Mouse (Mus musculus) liver, postnatal 0 days (tissue): Measurements from ENCODE around the gene Astn2. TPM values are rescaled to one million over a fixed set of nuclear protein-coding genes. Genes with fewer than 3 reads are reported as not detected.

Experiments
- ATAC-seq: fragments of 200-750 bp; cut with Nextera tagmentation; 2 replicates; pipeline ENCODE4 v1.8.0; 2017; ENCODE audit warnings: mild to moderate bottlenecking, moderate library complexity
- DNase-seq: peaks from one replicate; pipeline ENCODE4 v3.0.0-alpha.2; 2016
- H3K27ac ChIP-seq: fragments of 300-500 bp; sonication (generic); 2 replicates; pipeline ENCODE4 v1.5.1; 2014; ENCODE audit warnings: antibody characterized with exemption, moderate library complexity, mild to moderate bottlenecking, low read depth
- H3K27me3 ChIP-seq: fragments of 300-500 bp; sonication (generic); 2 replicates; pipeline ENCODE4 v1.6.1; 2014; ENCODE audit warnings: low read length, control low read depth, mixed read lengths; ENCODE audit not compliant: insufficient read depth
- H3K36me3 ChIP-seq: fragments of 300-500 bp; sonication (generic); replicated peaks from 2 replicates; pipeline ENCODE4 v1.6.1; 2014; ENCODE audit warnings: mild to moderate bottlenecking, control low read depth, low read length, moderate library complexity, mixed read lengths; ENCODE audit not compliant: insufficient read depth
- H3K4me1 ChIP-seq: fragments of 300-500 bp; sonication (generic); 2 replicates; pipeline ENCODE4 v1.6.1; 2014; ENCODE audit warnings: antibody characterized with exemption, mild to moderate bottlenecking, control low read depth; ENCODE audit not compliant: insufficient read depth
- H3K4me2 ChIP-seq: fragments of 300-500 bp; sonication (generic); 2 replicates; pipeline ENCODE4 v1.6.1; 2014; ENCODE audit warnings: low read depth, mild to moderate bottlenecking, low read length, moderate library complexity, mixed read lengths
- H3K4me3 ChIP-seq: fragments of 300-500 bp; sonication (generic); 2 replicates; pipeline ENCODE4 v1.5.1; 2014; ENCODE audit warnings: low read depth, low read length
- H3K9ac ChIP-seq: fragments of 300-500 bp; sonication (generic); replicated peaks from 2 replicates; pipeline ENCODE4 v1.6.1; 2014; ENCODE audit warnings: mild to moderate bottlenecking, moderate library complexity
- H3K9me3 ChIP-seq: fragments of 300-500 bp; sonication (generic); 2 replicates; pipeline ENCODE4 v1.6.1; 2016; ENCODE audit warnings: mild to moderate bottlenecking, control low read depth, low read length, mixed read lengths
- CTCF ChIP-seq: sonication (generic); IDR thresholded peaks from 2 replicates; pipeline ENCODE4 v1.5.1; 2016; ENCODE audit warnings: antibody characterized with exemption, low read depth
- EP300 ChIP-seq: IDR thresholded peaks from 2 replicates; pipeline ENCODE4 v1.6.1; 2016; ENCODE audit warnings: antibody characterized with exemption, low read depth, mild to moderate bottlenecking
- WGBS: fragments of 180-500 bp; shearing (Covaris S2); extraction: QIAGEN DNeasy Blood & Tissue Kit; methylation state at CpG from one replicate; pipeline ENCODE4 v1.1.7; 2014; ENCODE audit not compliant: insufficient replicate concordance; 5-methylcytosine and 5-hydroxymethylcytosine counted together
- polyA plus RNA-seq: library from polyadenylated mRNA; unstranded; fragments of >200 nt; fragmentation: Nextera tagmentation; extraction: Ambion mirVana; gene quantifications from 2 replicates; pipeline ENCODE4 v1.2.1, GENCODE M21; 2015

Astn2 gene
- polyA plus RNA-seq, 1 experiment from 2014 or later, result 0.02 TPM

DNA sequence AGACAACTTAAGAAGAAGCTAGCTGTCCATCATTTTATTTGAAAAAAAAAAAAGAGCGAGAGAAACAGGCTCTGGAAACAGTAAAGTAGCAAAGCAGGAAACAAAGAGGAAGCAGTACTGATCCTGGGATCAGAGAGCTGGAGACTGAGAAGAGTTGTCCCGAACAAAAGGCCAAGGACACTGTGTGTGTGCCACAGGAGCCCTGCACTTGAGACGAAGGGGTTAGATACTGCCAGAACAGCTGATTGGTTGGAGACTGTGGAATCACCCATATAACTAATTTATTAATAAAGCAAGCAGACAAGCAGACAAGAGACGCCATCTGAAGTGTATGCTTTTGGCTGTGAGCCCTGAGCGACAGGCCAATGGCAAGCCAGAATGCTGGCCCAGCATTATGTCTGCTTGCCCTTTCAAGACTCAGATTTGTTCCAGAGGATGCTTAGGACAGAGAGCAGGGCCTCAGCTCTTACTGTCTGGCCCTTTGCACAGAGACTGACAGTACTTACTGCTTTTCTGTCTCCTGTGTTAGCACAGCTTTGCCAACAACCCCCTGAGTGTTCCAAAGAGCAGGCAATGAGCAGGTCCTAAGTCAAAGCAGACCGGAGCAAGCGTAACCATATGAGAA is 101.6 kb downstream of the Astn2 start:
- TF ChIP-seq EP300 (no peak), CTCF (no peak)
- H3K9me3 ChIP-seq, result no peaks in the 10 kb centered on the region
- H3K4me3 ChIP-seq, result no peak overlapping the region
- no peaks in the 10 kb centered on the region for H3K27me3 ChIP-seq
- H3K4me1 ChIP-seq, result no peaks in the 10 kb centered on the region
- H3K27ac ChIP-seq, result no peak overlapping the region
- 64% methylated on average over 7 of the region's 7 CpGs for WGBS
- H3K36me3 ChIP-seq, result no peaks in the 10 kb centered on the region
- H3K9ac ChIP-seq, result no peak overlapping the region
- no peak for DNase-seq
- no peak for ATAC-seq
- H3K4me2 ChIP-seq, result no peak overlapping the region

DNA sequence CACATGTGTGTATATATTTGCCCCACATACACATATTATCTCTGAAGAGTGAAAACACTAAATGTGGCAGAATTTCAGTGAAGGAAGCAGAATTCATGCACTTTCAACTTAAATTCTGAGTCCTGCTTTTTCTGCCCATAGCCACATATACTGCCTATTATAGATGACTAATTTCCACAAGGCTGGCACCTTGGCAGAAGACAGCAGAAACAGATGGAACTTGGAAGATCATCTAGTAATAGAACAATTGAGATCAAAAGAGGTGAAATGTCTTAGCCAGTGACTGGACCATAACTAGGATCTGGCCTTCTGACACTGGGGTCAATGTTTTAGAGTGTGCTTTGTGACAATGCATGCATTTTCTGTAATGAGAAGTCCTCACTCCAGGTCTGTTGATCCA is 119.4 kb downstream of the Astn2 start:
- Histone ChIP-seq H3K27me3 (no peaks in the 10 kb centered on the region), H3K36me3 (no peaks in the 10 kb centered on the region), H3K4me2 (no peak overlapping the region), H3K4me1 (no peaks in the 10 kb centered on the region), H3K9me3 (no peaks in the 10 kb centered on the region; the same call in 1 of the 2 replicates), H3K4me3 (no peak overlapping the region), H3K9ac (no peak overlapping the region), H3K27ac (no peak overlapping the region)
- DNase-seq (no peak), ATAC-seq (no peak)
- TF ChIP-seq CTCF (no peak), EP300 (no peak)

DNA sequence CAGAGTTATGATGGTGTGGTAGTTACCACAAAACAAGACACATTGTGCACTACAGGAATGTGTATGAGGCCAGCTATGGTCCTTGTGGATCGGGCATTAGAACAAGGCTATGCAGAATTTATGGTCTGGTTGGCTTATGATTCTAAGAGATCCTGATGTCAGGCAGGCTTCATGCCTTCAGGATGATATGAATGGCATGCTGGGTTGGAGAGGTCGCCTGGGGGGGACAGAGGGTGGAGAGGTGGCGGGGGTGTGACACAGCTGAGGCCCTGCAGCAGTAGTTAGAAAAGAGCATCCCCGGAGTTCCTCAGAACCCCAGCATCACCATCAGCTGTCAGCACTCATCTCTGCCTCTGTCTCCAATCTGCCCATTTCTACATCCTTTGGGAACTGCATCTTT is 128.3 kb downstream of the Astn2 start:
- TF ChIP-seq EP300 (no peak), CTCF (no peak)
- WGBS, result 62% methylated on average over 4 of the region's 4 CpGs

DNA sequence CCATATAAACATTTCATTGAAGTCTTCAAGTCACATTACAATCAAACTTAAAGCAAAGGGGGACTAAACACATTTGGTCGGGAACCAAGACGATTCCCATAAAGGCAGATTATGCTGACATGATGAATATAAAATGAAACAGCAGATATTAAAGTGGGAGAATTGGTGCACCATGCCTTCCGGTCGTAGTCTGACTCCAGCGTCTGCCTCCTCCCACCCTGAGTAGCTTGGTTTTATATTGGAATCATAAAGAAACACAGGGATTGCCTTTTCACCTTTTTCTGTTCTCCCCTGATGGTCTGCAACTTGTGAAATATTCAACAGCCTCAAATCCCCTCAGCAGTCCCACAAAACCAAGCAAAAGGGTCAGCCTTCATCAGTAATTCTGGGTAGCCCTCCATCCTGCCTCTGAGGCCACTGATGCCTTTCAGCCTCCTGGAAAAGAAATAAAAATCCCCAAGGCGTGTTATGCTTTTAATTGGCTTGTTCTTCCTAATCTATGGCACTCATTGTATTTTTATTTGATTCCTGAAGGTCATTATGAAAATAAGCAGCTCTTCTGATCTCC is 132.8 kb downstream of the Astn2 start:
- Histone ChIP-seq H3K4me2 (no peak overlapping the region), H3K27ac (no peak overlapping the region), H3K9me3 (no peaks in the 10 kb centered on the region), H3K9ac (no peak overlapping the region), H3K4me3 (no peak overlapping the region), H3K27me3 (no peaks in the 10 kb centered on the region), H3K4me1 (no peaks in the 10 kb centered on the region), H3K36me3 (no peaks in the 10 kb centered on the region)
- ATAC-seq (no peak), DNase-seq (no peak)
- TF ChIP-seq EP300, result no peak
- TF ChIP-seq CTCF, result no peak
- WGBS, result 71% methylated on average over 6 of the region's 6 CpGs

More for the DNA sequence above, 128.3 kb downstream of the Astn2 start:
- DNase-seq, result no peak
- no peak for ATAC-seq
- H3K4me2 ChIP-seq, result no peak overlapping the region
- no peak overlapping the region for H3K27ac ChIP-seq
- H3K4me1 ChIP-seq, result no peaks in the 10 kb centered on the region
- H3K36me3 ChIP-seq, result no peaks in the 10 kb centered on the region
- H3K9ac ChIP-seq, result no peak overlapping the region
- no peak overlapping the region for H3K4me3 ChIP-seq
- H3K9me3 ChIP-seq, result no peaks in the 10 kb centered on the region
- H3K27me3 ChIP-seq, result no peaks in the 10 kb centered on the region

DNA sequence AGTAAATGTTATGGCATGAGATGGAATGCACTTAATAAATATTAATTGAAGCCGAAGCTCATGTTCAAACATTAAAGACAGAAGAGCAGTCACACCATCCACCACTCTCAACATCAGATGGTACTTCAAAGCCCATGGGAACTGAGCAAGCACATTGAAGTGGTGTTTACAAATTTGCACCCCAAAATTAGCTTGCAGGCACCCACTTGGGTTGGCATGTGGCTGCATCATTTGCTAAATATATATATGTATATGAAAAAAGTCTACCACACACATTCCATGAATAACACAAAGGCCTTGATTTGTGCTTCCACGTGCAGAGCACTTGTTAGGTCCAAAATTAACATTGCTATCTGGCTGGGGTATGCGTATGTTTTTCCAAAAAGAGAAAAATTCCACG is 140.4 kb downstream of the Astn2 start:
- H3K4me2 ChIP-seq, result no peak overlapping the region
- H3K9me3 ChIP-seq, result no peaks in the 10 kb centered on the region
- no peaks in the 10 kb centered on the region for H3K36me3 ChIP-seq
- no peaks in the 10 kb centered on the region for H3K27me3 ChIP-seq
- TF ChIP-seq EP300, result no peak
- TF ChIP-seq CTCF, result no peak
- no peak for DNase-seq
- no peak overlapping the region for H3K27ac ChIP-seq
- H3K4me1 ChIP-seq, result no peaks in the 10 kb centered on the region
- no peak overlapping the region for H3K9ac ChIP-seq
- no peak overlapping the region for H3K4me3 ChIP-seq
- ATAC-seq, result no peak
- 68% methylated on average over 4 of the region's 4 CpGs for WGBS

DNA sequence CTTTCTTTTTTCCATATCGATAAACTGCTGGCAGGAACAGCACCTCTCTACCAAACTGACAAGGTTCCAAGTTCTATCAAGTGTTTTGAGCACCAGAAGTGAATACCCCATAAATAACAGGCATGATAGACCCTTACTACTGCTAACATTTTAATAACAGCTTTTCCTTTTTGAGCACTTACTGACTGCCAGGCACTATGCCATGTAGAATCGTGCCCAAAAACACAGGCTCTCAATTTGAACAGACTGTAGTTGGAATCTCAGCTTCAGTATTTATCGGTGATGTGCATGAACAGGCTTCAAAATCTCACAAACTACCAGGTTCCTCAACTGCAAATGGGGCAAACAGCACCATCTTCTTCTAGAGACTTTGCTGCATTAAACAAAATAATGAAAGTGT is 143.1 kb downstream of the Astn2 start:
- WGBS, result 78% methylated on average over 3 of the region's 3 CpGs
- DNase-seq (no peak), ATAC-seq (no peak)
- H3K4me1 ChIP-seq, result no peaks in the 10 kb centered on the region
- H3K9me3 ChIP-seq, result no peaks in the 10 kb centered on the region
- H3K27ac ChIP-seq, result no peak overlapping the region
- H3K36me3 ChIP-seq, result no peaks in the 10 kb centered on the region
- TF ChIP-seq CTCF, result no peak
- no peak for TF ChIP-seq EP300
- H3K4me3 ChIP-seq, result no peak overlapping the region
- no peak overlapping the region for H3K9ac ChIP-seq
- no peak overlapping the region for H3K4me2 ChIP-seq
- no peaks in the 10 kb centered on the region for H3K27me3 ChIP-seq

DNA sequence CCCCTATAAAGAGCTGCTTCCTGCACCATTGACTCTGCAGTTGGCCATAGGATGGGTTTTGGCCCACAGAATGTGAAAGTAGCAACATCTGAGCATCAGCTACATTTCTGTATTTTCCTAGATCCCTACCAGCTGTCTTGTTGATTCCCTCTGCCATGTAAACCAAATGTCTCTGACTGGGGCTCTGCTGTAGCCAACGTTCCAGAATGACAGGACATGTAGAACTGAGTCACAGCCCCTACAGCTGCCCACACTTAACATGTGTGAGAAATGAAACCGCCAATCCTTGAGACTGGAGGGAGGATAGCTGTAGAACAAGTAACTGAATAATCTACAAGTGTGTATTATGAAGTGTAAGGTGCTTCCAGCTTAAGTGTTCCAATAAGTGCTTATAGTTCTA is 145.5 kb downstream of the Astn2 start:
- no peak overlapping the region for H3K9ac ChIP-seq
- H3K27ac ChIP-seq, result no peak overlapping the region
- no peak for DNase-seq
- no peaks in the 10 kb centered on the region for H3K36me3 ChIP-seq
- no peak overlapping the region for H3K4me3 ChIP-seq
- no peak for ATAC-seq
- H3K9me3 ChIP-seq, result no peaks in the 10 kb centered on the region
- 67% methylated on average over 2 of the region's 2 CpGs for WGBS
- TF ChIP-seq CTCF (no peak), EP300 (no peak)
- no peaks in the 10 kb centered on the region for H3K4me1 ChIP-seq
- no peak overlapping the region for H3K4me2 ChIP-seq
- no peaks in the 10 kb centered on the region for H3K27me3 ChIP-seq
